Mouse (Mus musculus) forebrain, postnatal 0 days (tissue): ENCODE data around the gene 4931406C07Rik. TPM values are rescaled to one million over a fixed set of nuclear protein-coding genes. Genes with fewer than 3 reads are reported as not detected.
"Not testable (repeated sequence)": the region's sequence is repeated elsewhere in the genome, so short reads cannot be mapped to it uniquely, and the experiment has no call there.

Source experiments
- ATAC-seq: fragments of 200-750 bp; cut with Nextera tagmentation; 2 replicates; pipeline ENCODE4 v1.8.0; 2017; ENCODE audit warnings: mild to moderate bottlenecking, moderate library complexity
- DNase-seq: peaks from one replicate; pipeline ENCODE4 v3.0.0-alpha.2; 2015
- H3K27ac ChIP-seq: fragments of 300-500 bp; sonication (generic); 2 replicates; pipeline ENCODE4 v1.5.1; 2014; ENCODE audit warnings: low read depth, mild to moderate bottlenecking, antibody characterized with exemption, low read length, moderate library complexity, mixed read lengths
- H3K27me3 ChIP-seq: fragments of 300-500 bp; sonication (generic); 2 replicates; pipeline ENCODE4 v1.6.1; 2014; ENCODE audit warnings: mild to moderate bottlenecking, low read length, mixed read lengths; ENCODE audit not compliant: insufficient read depth
- H3K36me3 ChIP-seq: fragments of 300-500 bp; sonication (generic); 2 replicates; pipeline ENCODE4 v1.6.1; 2014; ENCODE audit warnings: mild to moderate bottlenecking, moderate library complexity; ENCODE audit not compliant: insufficient read depth
- H3K4me1 ChIP-seq: fragments of 300-500 bp; sonication (generic); 2 replicates; pipeline ENCODE4 v1.6.1; 2014; ENCODE audit warnings: antibody characterized with exemption; ENCODE audit not compliant: insufficient read depth
- H3K4me2 ChIP-seq: fragments of 300-500 bp; sonication (generic); 2 replicates; pipeline ENCODE4 v1.6.1; 2014; ENCODE audit warnings: low read depth, mild to moderate bottlenecking, moderate library complexity
- H3K4me3 ChIP-seq: fragments of 300-500 bp; sonication (generic); 2 replicates; pipeline ENCODE4 v1.5.1; 2014; ENCODE audit warnings: low read depth, low read length, mixed read lengths
- H3K9ac ChIP-seq: fragments of 300-500 bp; sonication (generic); 2 replicates; pipeline ENCODE4 v1.6.1; 2014; ENCODE audit warnings: mild to moderate bottlenecking
- H3K9me3 ChIP-seq: fragments of 300-500 bp; sonication (generic); 2 replicates; pipeline ENCODE4 v1.6.1; 2016; ENCODE audit warnings: low read length
- CTCF ChIP-seq: sonication (generic); IDR thresholded peaks from 2 replicates; pipeline ENCODE4 v1.5.1; 2016; ENCODE audit warnings: antibody characterized with exemption, control low read depth, low read depth
- WGBS: fragments of 180-500 bp; shearing (Covaris S2); extraction: QIAGEN DNeasy Blood & Tissue Kit; methylation state at CpG from one replicate; pipeline ENCODE4 v1.1.7; 2014; 5-methylcytosine and 5-hydroxymethylcytosine counted together
- polyA plus RNA-seq: library from polyadenylated mRNA; unstranded; fragments of >200 nt; fragmentation: Nextera tagmentation; extraction: Ambion mirVana; gene quantifications from 2 replicates; pipeline ENCODE4 v1.2.1, GENCODE M21; 2015
- total RNA-seq: library from RNA; depleted of rRNA; stranded (reverse); fragments of >200 nt; gene quantifications from 2 replicates; pipeline ENCODE4 v1.2.3, GENCODE M21; 2014; rRNA removed

4931406C07Rik gene
- total RNA-seq (10.8 and 12.9 TPM in 2 replicates), polyA plus RNA-seq (8.1 and 12.5 TPM in 2 replicates)

GRCm38 (mm10) chr9:15306398-15307119 is at the start of gene 4931406C07Rik:
Gene 4931406C07Rik (minus strand): TSS chr9:15306448.
- peak within 1 kb of the TSS; percentile 92 for H3K9ac ChIP-seq
- no peak for TF ChIP-seq CTCF
- no peaks in the 10 kb centered on the region for H3K9me3 ChIP-seq
- peak; percentile 43 for DNase-seq
- peak within 1 kb of the TSS; percentile 84 for H3K4me3 ChIP-seq
- H3K27me3 ChIP-seq = no peaks in the 10 kb centered on the region
- WGBS = under 1% methylated on average over 35 of the region's 35 CpGs
- peak within 1 kb of the TSS; percentile 90 for H3K27ac ChIP-seq
- peaks cover 15% of the 10 kb centered on the region for H3K4me1 ChIP-seq
- peak within 1 kb of the TSS; percentile 83 for H3K4me2 ChIP-seq
- H3K36me3 ChIP-seq = peaks cover 21% of the 10 kb centered on the region
- ATAC-seq = peak; percentile 89

- Histone ChIP-seq H3K4me3 (no peak overlapping the region), H3K27ac (no peak overlapping the region), H3K4me1 (no peaks in the 10 kb centered on the region), H3K9me3 (no peaks in the 10 kb centered on the region), H3K27me3 (no peaks in the 10 kb centered on the region), H3K4me2 (no peak overlapping the region), H3K9ac (no peak overlapping the region), H3K36me3 (peaks cover 33% of the 10 kb centered on the region)
- DNase-seq (no peak), ATAC-seq (no peak)
- TF ChIP-seq CTCF = no peak
- 82% methylated on average over 2 of the region's 2 CpGs for WGBS
These were observed 43.7 kb upstream of the 4931406C07Rik start for GRCm38 (mm10) chr9:15349925-15350324.

GRCm38 (mm10) chr9:15337776-15338175 is 31.5 kb upstream of the 4931406C07Rik start:
- no peak for TF ChIP-seq CTCF
- Histone ChIP-seq H3K4me1 (no peaks in the 10 kb centered on the region), H3K9me3 (no peaks in the 10 kb centered on the region), H3K27me3 (no peaks in the 10 kb centered on the region), H3K27ac (no peak overlapping the region), H3K4me2 (no peak overlapping the region), H3K9ac (no peak overlapping the region), H3K36me3 (peaks cover 67% of the 10 kb centered on the region), H3K4me3 (no peak overlapping the region)
- 90% methylated on average over 4 of the region's 4 CpGs for WGBS
- DNase-seq (no peak), ATAC-seq (no peak)

- no peak for ATAC-seq
- Histone ChIP-seq H3K36me3 (peaks cover 60% of the 10 kb centered on the region), H3K4me3 (no peak overlapping the region), H3K27me3 (no peaks in the 10 kb centered on the region), H3K4me1 (no peaks in the 10 kb centered on the region), H3K9me3 (no peaks in the 10 kb centered on the region), H3K4me2 (no peak overlapping the region), H3K9ac (no peak overlapping the region), H3K27ac (no peak overlapping the region)
- no peak for DNase-seq
- TF ChIP-seq CTCF = no peak
- WGBS = 81% methylated on average over 2 of the region's 2 CpGs
These were observed 12.0 kb upstream of the 4931406C07Rik start for GRCm38 (mm10) chr9:15318170-15318742.

- Histone ChIP-seq H3K9me3 (no peaks in the 10 kb centered on the region), H3K27ac (no peak overlapping the region), H3K4me1 (no peaks in the 10 kb centered on the region), H3K9ac (no peak overlapping the region), H3K4me2 (no peak overlapping the region), H3K27me3 (no peaks in the 10 kb centered on the region), H3K36me3 (peaks cover 57% of the 10 kb centered on the region), H3K4me3 (no peak overlapping the region)
- DNase-seq = no peak
- TF ChIP-seq CTCF = no peak
- WGBS = 65% methylated on average over 5 of the region's 5 CpGs
- ATAC-seq = no peak
These were observed 11.2 kb upstream of the 4931406C07Rik start for GRCm38 (mm10) chr9:15317223-15318169.

- DNase-seq, ATAC-seq, H3K9ac ChIP-seq, H3K4me3 ChIP-seq, H3K4me1 ChIP-seq, H3K27ac ChIP-seq, H3K27me3 ChIP-seq, H3K4me2 ChIP-seq, H3K9me3 ChIP-seq: not testable (repeated sequence)
- peaks cover 55% of the 10 kb centered on the region for H3K36me3 ChIP-seq
- 88% methylated on average over 1 of the region's 2 CpGs for WGBS
These were observed 10.0 kb upstream of the 4931406C07Rik start for GRCm38 (mm10) chr9:15316296-15316695.

GRCm38 (mm10) chr9:15314619-15315018 is 8.4 kb upstream of the 4931406C07Rik start:
- Histone ChIP-seq H3K27me3 (no peaks in the 10 kb centered on the region), H3K27ac (no peak overlapping the region), H3K4me3 (no peak overlapping the region), H3K4me2 (no peak overlapping the region), H3K36me3 (peaks cover 67% of the 10 kb centered on the region), H3K4me1 (no peaks in the 10 kb centered on the region), H3K9ac (no peak overlapping the region), H3K9me3 (no peaks in the 10 kb centered on the region)
- ATAC-seq = no peak
- WGBS = 98% methylated on average over 1 of the region's 1 CpGs
- DNase-seq = no peak
- no peak for TF ChIP-seq CTCF
